Mouse (Mus musculus): ENCODE data around the gene Rwdd1. TPM values are rescaled to one million over a fixed set of nuclear protein-coding genes. Genes with fewer than 3 reads are reported as not detected.

The Rwdd1 gene
- polyA plus RNA-seq, 1 experiment from 2014 or later, result 109 TPM

DNA sequence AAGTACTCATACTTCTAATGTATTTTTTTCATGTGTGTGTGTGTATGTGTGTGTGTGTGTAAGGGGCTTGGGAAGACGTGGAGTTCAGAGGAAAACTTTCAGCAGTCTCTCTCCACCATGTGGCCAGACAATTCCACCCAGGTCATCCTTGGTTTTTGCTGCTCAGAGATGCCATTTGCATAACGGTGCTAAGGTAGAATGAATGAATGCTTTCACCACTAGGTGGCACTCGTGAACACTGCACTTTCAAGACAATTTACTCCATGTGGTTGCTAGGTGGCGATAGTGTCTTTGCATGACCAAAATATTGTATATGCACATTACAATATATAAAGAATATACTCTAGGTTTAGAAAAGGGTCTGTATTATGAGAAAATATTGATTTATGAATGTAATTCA, 32.7 kb downstream of the Rwdd1 start:
- ATAC-seq (ENCODE audit: low FRiP score, low TSS enrichment) (peak; percentile 64; the same call in 1 of the 2 replicates), DNase-seq (ENCODE audit: low spot score) (peak; percentile 63)
- Histone ChIP-seq H3K27ac (replicated peaks) (no peak overlapping the region), H3K27me3 (ENCODE audit: control insufficient read depth, insufficient read depth, low read length) (no peaks in the 10 kb centered on the region), H3K9me3 (ENCODE audit: control insufficient read depth, low read length) (no peaks in the 10 kb centered on the region), H3K4me2 (replicated peaks; ENCODE audit: low read depth) (no peak overlapping the region), H3K9ac (ENCODE audit: low read length) (no peak overlapping the region), H3K36me3 (ENCODE audit: control insufficient read depth, insufficient read depth, low read length) (peaks cover 6% of the 10 kb centered on the region), H3K4me1 (replicated peaks; ENCODE audit: control insufficient read depth, insufficient read depth) (no peaks in the 10 kb centered on the region), H3K4me3 (ENCODE audit: low read depth, low read length) (no peak overlapping the region)
- TF ChIP-seq EP300 (optimal IDR thresholded peaks at IDR 0.05), result no peak
- peak; percentile 100 for TF ChIP-seq CTCF (IDR thresholded peaks at IDR 0.05; ENCODE audit: low read depth)
- WGBS, result 17% methylated on average over 4 of the region's 4 CpGs

- TF ChIP-seq CTCF (IDR thresholded peaks at IDR 0.05; ENCODE audit: low read depth), result no peak
- TF ChIP-seq EP300 (optimal IDR thresholded peaks at IDR 0.05), result no peak
- WGBS, result 73% methylated on average over 7 of the region's 7 CpGs
- no peaks in the 10 kb centered on the region for H3K27me3 ChIP-seq (ENCODE audit: control insufficient read depth, insufficient read depth, low read length)
These were observed 44.5 kb downstream of the Rwdd1 start for GRCm38 (mm10) chr10:33974781-33975494.

GRCm38 (mm10) chr10:33952509-33952908, 66.9 kb downstream of the Rwdd1 start:
- H3K9me3 ChIP-seq (ENCODE audit: control insufficient read depth, low read length), result no peaks in the 10 kb centered on the region
- no peak overlapping the region for H3K27ac ChIP-seq (replicated peaks)
- no peak for TF ChIP-seq CTCF (IDR thresholded peaks at IDR 0.05; ENCODE audit: low read depth)
- TF ChIP-seq EP300 (optimal IDR thresholded peaks at IDR 0.05), result no peak
- H3K4me2 ChIP-seq (replicated peaks; ENCODE audit: low read depth), result no peak overlapping the region
- DNase-seq (ENCODE audit: low spot score), result no peak
- H3K27me3 ChIP-seq (ENCODE audit: control insufficient read depth, insufficient read depth, low read length), result no peaks in the 10 kb centered on the region
- no peaks in the 10 kb centered on the region for H3K36me3 ChIP-seq (ENCODE audit: control insufficient read depth, insufficient read depth, low read length)
- H3K9ac ChIP-seq (ENCODE audit: low read length), result no peak overlapping the region
- WGBS, result 67% methylated on average over 3 of the region's 3 CpGs
- H3K4me1 ChIP-seq (replicated peaks; ENCODE audit: control insufficient read depth, insufficient read depth), result no peaks in the 10 kb centered on the region
- ATAC-seq (ENCODE audit: low FRiP score, low TSS enrichment), result no peak
- no peak overlapping the region for H3K4me3 ChIP-seq (ENCODE audit: low read depth, low read length)

More at GRCm38 (mm10) chr10:33974781-33975494, 44.5 kb downstream of the Rwdd1 start:
- DNase-seq (ENCODE audit: low spot score) (no peak), ATAC-seq (ENCODE audit: low FRiP score, low TSS enrichment) (no peak)
- Histone ChIP-seq H3K4me1 (replicated peaks; ENCODE audit: control insufficient read depth, insufficient read depth) (no peaks in the 10 kb centered on the region), H3K27ac (replicated peaks) (no peak overlapping the region), H3K9me3 (ENCODE audit: control insufficient read depth, low read length) (no peaks in the 10 kb centered on the region), H3K9ac (ENCODE audit: low read length) (no peak overlapping the region), H3K36me3 (ENCODE audit: control insufficient read depth, insufficient read depth, low read length) (no peaks in the 10 kb centered on the region), H3K4me3 (ENCODE audit: low read depth, low read length) (no peak overlapping the region), H3K4me2 (replicated peaks; ENCODE audit: low read depth) (no peak overlapping the region)

- TF ChIP-seq EP300 (optimal IDR thresholded peaks at IDR 0.05), result no peak
- TF ChIP-seq CTCF (IDR thresholded peaks at IDR 0.05; ENCODE audit: low read depth), result no peak
- Histone ChIP-seq H3K27ac (replicated peaks) (peak within 1 kb of the TSS; percentile 78), H3K9me3 (ENCODE audit: control insufficient read depth, low read length) (no peaks in the 10 kb centered on the region), H3K4me3 (ENCODE audit: low read depth, low read length) (peak within 1 kb of the TSS; percentile 67), H3K27me3 (ENCODE audit: control insufficient read depth, insufficient read depth, low read length) (no peaks in the 10 kb centered on the region), H3K4me1 (replicated peaks; ENCODE audit: control insufficient read depth, insufficient read depth) (no peaks in the 10 kb centered on the region), H3K36me3 (ENCODE audit: control insufficient read depth, insufficient read depth, low read length) (no peaks in the 10 kb centered on the region), H3K9ac (ENCODE audit: low read length) (peak within 1 kb of the TSS; percentile 82), H3K4me2 (replicated peaks; ENCODE audit: low read depth) (peak within 1 kb of the TSS; percentile 67)
- ATAC-seq (ENCODE audit: low FRiP score, low TSS enrichment), result peak; percentile 97
- WGBS, result 1% methylated on average over 39 of the region's 42 CpGs
- DNase-seq (ENCODE audit: low spot score), result peak; percentile 84
These were observed 68.4 kb downstream of the Rwdd1 start, which contains the start of gene Zup1 for GRCm38 (mm10) chr10:33950803-33951583. TSS of gene Zup1 (minus strand) at chr10:33951269.

Other genes starting within 250 kb of the Rwdd1 start
- gene Sult3a2, start 232.9 kb downstream of the Rwdd1 start, polyA plus RNA-seq (2015; fragmentation: Nextera tagmentation; extraction: Ambion mirVana), result not detected in 2 replicates
- not detected in 2 replicates for gene Sult3a1, start 161.9 kb downstream of the Rwdd1 start, polyA plus RNA-seq (2015; fragmentation: Nextera tagmentation; extraction: Ambion mirVana)
- gene Rsph4a, start 114.5 kb downstream of the Rwdd1 start, polyA plus RNA-seq (2015; fragmentation: Nextera tagmentation; extraction: Ambion mirVana), result 0.12 TPM in 1 of 2 replicates, not detected in the other
- gene Zup1, start 68.4 kb downstream of the Rwdd1 start, polyA plus RNA-seq (2015; fragmentation: Nextera tagmentation; extraction: Ambion mirVana), result 8.6 and 8.8 TPM in 2 replicates
- gene Trappc3l, start 18.0 kb upstream of the Rwdd1 start, polyA plus RNA-seq (2015; fragmentation: Nextera tagmentation; extraction: Ambion mirVana), result not detected in 2 replicates
- gene Calhm4, start 24.7 kb upstream of the Rwdd1 start, polyA plus RNA-seq (2015; fragmentation: Nextera tagmentation; extraction: Ambion mirVana), result not detected in 2 replicates
- 2.4 and 2.5 TPM in 2 replicates for gene Calhm5, start 76.9 kb upstream of the Rwdd1 start, polyA plus RNA-seq (2015; fragmentation: Nextera tagmentation; extraction: Ambion mirVana)
- gene Calhm6, start 108.4 kb upstream of the Rwdd1 start, polyA plus RNA-seq (2015; fragmentation: Nextera tagmentation; extraction: Ambion mirVana), result 0.74 and 1.1 TPM in 2 replicates
- 7.5 and 8.3 TPM in 2 replicates for gene Dse, start 188.1 kb upstream of the Rwdd1 start, polyA plus RNA-seq (2015; fragmentation: Nextera tagmentation; extraction: Ambion mirVana)

All from stomach, postnatal 0 days (tissue).